Mouse (Mus musculus): ENCODE data around the gene Gm11444.

Gene Gm11444

GRCm38 (mm10) chr11:85814678-85815077 is 35.5 kb downstream of the Gm11444 start:
- DNase-seq (ENCODE audit: low spot score in 2 of 2), result no peak

GRCm38 (mm10) chr11:85812201-85812966 is 37.7 kb downstream of the Gm11444 start:
- no peak for DNase-seq (ENCODE audit: low spot score in 2 of 2)

GRCm38 (mm10) chr11:85811676-85812075 is 38.5 kb downstream of the Gm11444 start:
- no peak for DNase-seq (ENCODE audit: low spot score in 2 of 2)

GRCm38 (mm10) chr11:85811229-85811628 is 38.9 kb downstream of the Gm11444 start:
- DNase-seq (ENCODE audit: low spot score in 2 of 2), result no peak

GRCm38 (mm10) chr11:85807353-85807752 is 42.8 kb downstream of the Gm11444 start:
- DNase-seq (ENCODE audit: low spot score in 2 of 2), result no peak

GRCm38 (mm10) chr11:85805779-85806178 is 44.4 kb downstream of the Gm11444 start:
- DNase-seq (ENCODE audit: low spot score in 2 of 2), result no peak

DNA sequence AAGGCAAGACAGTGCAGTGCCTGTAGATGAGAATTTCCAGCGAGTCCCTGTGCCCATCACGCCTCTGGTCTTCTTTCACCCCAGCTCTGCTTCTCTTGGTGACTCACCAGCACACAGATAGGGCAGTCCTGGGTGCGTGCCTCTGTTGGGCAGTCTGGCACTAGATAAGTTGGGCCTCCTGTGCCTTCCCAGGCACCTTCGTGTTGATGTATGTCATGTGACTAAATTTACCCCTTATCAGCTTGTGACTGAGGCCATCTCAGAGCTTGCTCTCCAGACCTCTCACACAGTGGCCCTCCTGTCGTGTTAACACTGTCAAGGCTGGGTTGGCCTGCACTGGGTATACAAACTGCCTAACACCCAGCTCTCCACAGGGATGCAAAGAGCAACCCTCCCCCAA is 46.1 kb downstream of the Gm11444 start:
- no peak for DNase-seq (ENCODE audit: low spot score in 2 of 2)

DNA sequence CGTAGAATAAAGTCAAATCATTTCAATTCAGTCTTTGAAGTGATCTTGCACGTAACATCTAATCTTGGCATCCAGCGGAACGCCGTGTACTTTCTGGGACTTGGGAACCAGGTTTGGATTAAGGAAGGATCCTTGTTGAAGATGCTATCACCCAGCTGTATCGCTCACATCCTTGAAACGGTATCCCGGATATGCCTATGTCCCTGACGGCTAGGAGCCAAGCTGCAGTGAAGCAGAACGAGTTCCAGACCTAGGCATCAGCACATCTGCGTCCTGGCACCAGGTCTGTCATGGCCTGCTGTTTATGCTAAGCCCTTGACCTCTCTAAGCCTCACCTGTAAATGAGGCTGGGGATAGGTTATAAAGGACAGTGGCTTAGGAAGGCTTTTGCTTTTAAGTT is 49.8 kb downstream of the Gm11444 start:
- DNase-seq (ENCODE audit: low spot score in 2 of 2), result no peak

DNA sequence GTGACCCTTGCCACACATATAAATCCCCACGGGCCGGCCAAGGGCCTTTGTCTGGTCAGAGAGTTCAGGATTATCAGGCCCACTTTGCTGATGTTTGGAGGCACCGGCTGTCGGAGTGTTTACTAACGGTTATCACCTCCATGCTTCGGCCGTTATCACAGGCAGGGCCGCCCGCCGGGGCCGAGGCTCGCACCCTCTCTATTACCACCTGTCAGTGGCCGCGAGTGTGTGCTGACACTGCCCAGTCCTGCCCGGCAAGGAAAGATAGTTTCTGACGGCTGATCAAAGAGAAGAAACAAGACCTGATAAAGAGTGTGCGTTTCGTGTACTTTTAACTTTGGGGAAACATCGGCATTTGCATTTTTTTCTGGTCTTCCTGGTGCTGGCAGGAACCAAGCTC is 50.3 kb downstream of the Gm11444 start:
- no peak for DNase-seq (ENCODE audit: low spot score in 2 of 2)

GRCm38 (mm10) chr11:85799456-85799855 is 50.7 kb downstream of the Gm11444 start:
- DNase-seq (ENCODE audit: low spot score in 2 of 2), result no peak
